Mouse (Mus musculus) CH12F3 (cell line): ENCODE measurements around the gene Zim1.

Experiments used
- in situ Hi-C: fragments of 300-500 bp; cut with MboI; formaldehyde crosslinking; loops from 2 replicates; pipeline ENCODE4 v1.14.3; 2020; ENCODE audit warnings: low sequenced_read_pairs

Gene Zim1

GRCm38 (mm10) chr7:6652151-6652550 is 44.1 kb downstream of the Zim1 start:
- in situ Hi-C loops, result no loop called here

DNA sequence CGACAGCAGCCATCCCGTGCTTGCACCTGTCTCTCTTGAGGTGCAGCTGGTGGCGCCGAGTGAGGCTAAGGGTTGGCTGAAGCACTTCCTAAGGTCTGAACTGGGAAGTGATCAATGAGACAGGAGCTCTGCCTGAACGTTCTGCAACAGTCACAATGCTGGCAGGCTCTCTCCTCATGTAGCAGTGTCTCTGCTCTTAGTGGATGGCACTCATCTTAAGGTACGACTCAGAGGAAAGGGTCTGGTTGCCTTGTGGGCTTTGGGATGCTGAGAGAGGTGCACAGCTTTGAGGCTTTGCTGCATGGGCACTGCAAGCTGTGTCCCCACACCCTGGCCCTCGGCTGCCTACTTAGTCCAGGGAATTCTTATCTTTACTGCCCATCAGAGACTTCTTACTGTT is 45.0 kb downstream of the Zim1 start:
- in situ Hi-C loops, result no loop called here

DNA sequence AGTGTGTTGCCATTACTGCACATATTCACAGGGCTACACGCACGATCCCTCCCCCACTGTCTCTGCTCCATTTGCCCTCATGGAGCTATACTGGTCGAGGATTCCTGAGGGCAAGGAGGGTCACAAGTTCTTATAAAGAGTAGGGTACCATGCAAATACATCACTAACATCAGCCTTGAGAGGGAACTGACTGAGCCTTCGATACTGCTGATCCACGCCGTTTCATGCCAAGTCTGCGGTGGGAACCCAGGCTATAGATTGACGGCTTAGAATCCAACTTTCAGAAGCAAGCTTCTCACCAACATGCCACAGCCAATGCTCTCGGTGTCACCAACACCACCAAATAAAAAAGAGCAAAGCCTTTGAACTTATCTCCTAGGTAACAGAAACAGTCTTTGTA is 45.7 kb downstream of the Zim1 start:
- in situ Hi-C loops, result no loop called here

DNA sequence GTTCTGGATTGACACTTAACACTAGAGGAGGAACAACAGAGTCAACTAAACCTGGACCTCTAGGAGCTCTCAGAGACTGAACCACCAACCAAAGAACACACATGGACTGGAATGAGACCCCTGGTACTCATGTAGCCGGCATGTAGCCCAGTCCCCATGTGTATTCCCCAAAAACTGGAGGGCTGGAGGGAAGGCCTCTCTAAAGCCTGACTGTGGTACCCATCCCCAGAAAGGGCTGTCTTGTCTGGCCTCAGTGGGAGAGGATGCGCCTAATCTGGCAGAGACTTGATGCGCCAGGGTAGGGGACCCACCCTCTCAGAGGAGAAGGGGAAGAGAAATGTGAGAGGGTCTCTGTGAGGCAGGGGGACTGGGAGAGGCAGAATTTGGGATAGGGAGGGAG is 50.4 kb downstream of the Zim1 start:
- in situ Hi-C loops, result no loop called here

- in situ Hi-C loops, result no loop called here
Measured at GRCm38 (mm10) chr7:6638076-6638475, 58.2 kb downstream of the Zim1 start.

DNA sequence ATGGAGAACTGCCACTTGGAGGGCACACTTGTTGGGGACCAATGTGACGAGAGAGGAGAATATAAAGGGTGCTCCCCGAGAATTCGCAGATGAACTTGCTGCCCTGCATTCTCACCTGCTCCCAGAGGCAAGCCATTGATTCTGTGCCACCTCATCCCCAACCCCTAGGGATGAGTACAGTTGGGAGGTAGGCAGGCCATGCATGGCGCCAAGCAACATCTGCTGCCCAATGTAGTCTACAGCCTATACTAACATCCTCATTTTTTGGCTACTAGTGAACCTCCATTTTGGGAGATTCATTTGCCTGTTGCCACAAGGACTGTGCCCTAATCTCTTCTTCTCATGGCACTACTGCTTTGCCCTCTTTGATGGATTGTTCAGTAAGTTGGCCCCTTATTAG is 59.5 kb downstream of the Zim1 start:
- in situ Hi-C loops, result no loop called here

GRCm38 (mm10) chr7:6635831-6636230 is 60.4 kb downstream of the Zim1 start:
- in situ Hi-C loops, result no loop called here
